Mouse (Mus musculus) bone marrow, adult 2 months (tissue): ENCODE measurements at regions not wholly inside any gene's neighbourhood (a gene's known extent, or its start where the extent isn't known, plus 50 kb on each side); places are given as distances from the start of the nearest gene placed in this dataset.

ENCODE experiments used
- H3K27ac ChIP-seq: fragments of 200-500 bp; 2 replicates; pipeline ENCODE4 v1.5.1; 2012; ENCODE audit warnings: low read depth, mild to moderate bottlenecking, control low read depth, inconsistent platforms, low read length; ENCODE audit not compliant: control insufficient read depth, poor library complexity, insufficient read depth
- H3K4me1 ChIP-seq: fragments of 200-500 bp; 2 replicates; pipeline ENCODE4 v1.6.1; 2011; ENCODE audit warnings: low read length; ENCODE audit not compliant: control insufficient read depth, insufficient read depth
- H3K4me3 ChIP-seq: fragments of 200-500 bp; replicated peaks from 2 replicates; pipeline ENCODE3; 2011; ENCODE audit warnings: mild to moderate bottlenecking, low read depth, low read length, control low read depth; ENCODE audit not compliant: control insufficient read depth
- CTCF ChIP-seq: fragments of 200-500 bp; IDR thresholded peaks from 2 replicates; pipeline ENCODE4 v1.5.1; 2011; ENCODE audit warnings: low read length, control low read depth; ENCODE audit not compliant: control insufficient read depth, insufficient read depth
- POLR2A ChIP-seq: fragments of 200-500 bp; IDR thresholded peaks from 2 replicates; pipeline ENCODE4 v1.6.1; 2011; ENCODE audit warnings: low read depth, mild to moderate bottlenecking, control low read depth, low read length, borderline replicate concordance; ENCODE audit not compliant: control insufficient read depth
- WGBS: fragments of 180-500 bp; shearing (Covaris S2); methylation state at CpG from one replicate; pipeline ENCODE4 v1.1.7; 2018; 5-methylcytosine and 5-hydroxymethylcytosine counted together

DNA sequence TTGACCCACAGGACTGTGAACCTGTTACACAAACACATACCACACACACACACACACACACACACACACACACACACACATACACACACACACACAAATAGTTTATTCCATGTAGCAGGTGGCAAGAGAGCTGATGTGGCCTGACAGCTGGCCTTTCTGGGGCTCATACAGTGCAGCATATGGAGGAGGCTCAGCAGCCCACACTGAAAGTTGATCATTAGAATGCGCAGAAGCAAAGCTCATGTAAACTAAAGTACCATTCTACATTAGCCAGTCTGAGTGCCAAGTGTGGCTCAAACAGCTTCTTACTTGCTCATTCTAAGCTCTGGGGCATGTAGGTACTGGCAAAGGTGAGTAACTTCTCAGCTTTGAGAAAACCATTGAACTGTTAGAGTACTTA lies 170.2 kb upstream of the Tent5a start:
- 89% methylated on average over 1 of the region's 1 CpGs for WGBS
- H3K4me3 ChIP-seq, result no peak overlapping the region
- H3K4me1 ChIP-seq, result no peaks in the 10 kb centered on the region; the same call in 1 of the 2 replicates
- TF ChIP-seq CTCF (no peak), POLR2A (no peak)
- 0 out of 2 replicates have a peak overlapping the region, but pooled peaks have one; percentile 3 for H3K27ac ChIP-seq

DNA sequence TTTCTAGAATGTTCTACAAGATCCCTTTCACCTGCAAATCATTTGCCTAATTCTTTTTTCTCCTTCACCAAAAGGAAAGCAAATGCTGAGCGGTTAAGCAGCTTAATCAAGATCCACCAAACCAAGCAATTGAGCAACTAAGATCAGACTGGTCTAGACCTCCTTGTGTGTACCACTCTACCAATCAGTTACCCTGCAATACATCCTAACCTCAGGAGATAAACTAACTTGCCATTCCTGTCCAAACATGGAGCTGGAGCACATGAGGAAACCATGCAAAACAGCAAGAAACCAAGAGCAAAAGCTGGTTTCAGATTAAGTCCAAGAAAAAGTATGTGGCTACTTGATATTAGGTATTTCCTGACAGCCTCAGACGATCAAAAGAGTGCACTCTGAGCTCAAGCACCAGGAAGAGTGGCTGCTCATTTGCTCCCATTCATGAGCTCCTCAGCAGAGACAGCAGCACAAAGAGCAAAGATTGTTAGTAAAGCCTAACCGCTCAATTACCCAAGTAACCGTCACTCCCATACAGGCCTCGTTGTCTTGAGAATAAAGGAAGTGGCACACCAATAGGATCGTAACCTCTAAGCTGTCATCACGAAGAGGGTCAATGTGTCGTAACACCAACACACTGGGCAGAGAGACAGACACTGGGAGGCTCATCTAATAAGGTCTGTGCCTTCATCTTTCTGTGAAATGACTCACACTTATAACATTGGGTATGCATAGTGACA lies 169.5 kb upstream of the Tent5a start:
- TF ChIP-seq POLR2A, result no peak
- no peak for TF ChIP-seq CTCF
- Histone ChIP-seq H3K4me3 (no peak overlapping the region), H3K27ac (peak overlapping the region; percentile 68), H3K4me1 (no peaks in the 10 kb centered on the region; the same call in 1 of the 2 replicates)
- WGBS, result 22% methylated on average over 8 of the region's 8 CpGs

DNA sequence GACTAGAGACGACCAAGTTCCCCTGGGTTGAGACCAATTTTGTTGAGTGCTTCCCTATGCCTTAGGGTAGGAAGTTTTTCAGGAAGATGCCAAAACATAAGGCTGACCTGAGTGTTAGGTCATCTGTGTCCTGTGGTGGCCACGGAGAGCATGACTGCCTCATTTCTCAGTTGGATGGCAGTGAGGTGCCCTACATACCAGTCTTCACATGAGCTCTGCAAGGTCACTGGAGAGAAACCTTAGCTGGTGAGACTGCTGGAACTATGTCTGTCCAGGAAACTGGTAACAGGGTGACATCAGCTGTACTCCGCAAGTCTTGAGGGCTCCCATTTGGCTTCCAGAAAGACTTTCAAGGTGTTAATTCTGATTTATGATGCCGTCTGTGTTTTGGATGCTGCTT lies 167.9 kb upstream of the Tent5a start:
- WGBS, result 62% methylated on average over 4 of the region's 4 CpGs
- TF ChIP-seq CTCF, result no peak
- TF ChIP-seq POLR2A, result no peak

GRCm38 (mm10) chr9:85493760-85494159 lies 166.6 kb upstream of the Tent5a start:
- H3K4me1 ChIP-seq, result no peaks in the 10 kb centered on the region; the same call in 1 of the 2 replicates
- TF ChIP-seq CTCF, result no peak
- no peak for TF ChIP-seq POLR2A
- no peak overlapping the region for H3K4me3 ChIP-seq
- no peak overlapping the region for H3K27ac ChIP-seq
- WGBS, result 74% methylated on average over 4 of the region's 4 CpGs

More for the DNA sequence above, 167.9 kb upstream of the Tent5a start:
- no peak overlapping the region for H3K4me3 ChIP-seq
- no peak overlapping the region for H3K27ac ChIP-seq
- H3K4me1 ChIP-seq, result no peaks in the 10 kb centered on the region; the same call in 1 of the 2 replicates

DNA sequence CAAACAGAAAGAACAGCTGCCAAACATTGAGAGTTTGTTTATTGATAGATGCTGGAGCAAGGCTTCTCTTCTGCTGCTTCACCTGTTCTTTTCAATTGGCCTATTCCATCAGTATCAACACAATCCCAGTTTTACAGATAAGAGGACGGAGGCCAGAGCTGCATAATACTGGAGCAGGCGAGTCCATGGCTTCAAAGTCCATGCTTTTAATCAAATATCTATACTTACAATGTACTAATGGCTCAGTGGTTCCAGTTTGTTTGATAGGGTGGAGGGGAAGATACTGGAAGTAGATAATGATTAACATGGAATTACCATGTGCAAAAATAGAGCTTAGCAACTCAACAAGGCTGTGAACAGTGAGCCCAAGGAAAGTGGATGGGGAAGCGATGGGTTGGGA lies 163.2 kb upstream of the Tent5a start:
- H3K4me1 ChIP-seq, result no peaks in the 10 kb centered on the region; the same call in 1 of the 2 replicates
- WGBS, result 78% methylated on average over 3 of the region's 3 CpGs

GRCm38 (mm10) chr9:85487915-85488314 lies 160.8 kb upstream of the Tent5a start:
- WGBS, result 54% methylated on average over 2 of the region's 2 CpGs
- no peaks in the 10 kb centered on the region; the same call in 1 of the 2 replicates for H3K4me1 ChIP-seq
- TF ChIP-seq CTCF (no peak), POLR2A (no peak)
- no peak overlapping the region for H3K27ac ChIP-seq
- no peak overlapping the region for H3K4me3 ChIP-seq

More for the DNA sequence above, 163.2 kb upstream of the Tent5a start:
- TF ChIP-seq POLR2A, result no peak
- no peak for TF ChIP-seq CTCF
- Histone ChIP-seq H3K4me3 (no peak overlapping the region), H3K27ac (no peak overlapping the region)

DNA sequence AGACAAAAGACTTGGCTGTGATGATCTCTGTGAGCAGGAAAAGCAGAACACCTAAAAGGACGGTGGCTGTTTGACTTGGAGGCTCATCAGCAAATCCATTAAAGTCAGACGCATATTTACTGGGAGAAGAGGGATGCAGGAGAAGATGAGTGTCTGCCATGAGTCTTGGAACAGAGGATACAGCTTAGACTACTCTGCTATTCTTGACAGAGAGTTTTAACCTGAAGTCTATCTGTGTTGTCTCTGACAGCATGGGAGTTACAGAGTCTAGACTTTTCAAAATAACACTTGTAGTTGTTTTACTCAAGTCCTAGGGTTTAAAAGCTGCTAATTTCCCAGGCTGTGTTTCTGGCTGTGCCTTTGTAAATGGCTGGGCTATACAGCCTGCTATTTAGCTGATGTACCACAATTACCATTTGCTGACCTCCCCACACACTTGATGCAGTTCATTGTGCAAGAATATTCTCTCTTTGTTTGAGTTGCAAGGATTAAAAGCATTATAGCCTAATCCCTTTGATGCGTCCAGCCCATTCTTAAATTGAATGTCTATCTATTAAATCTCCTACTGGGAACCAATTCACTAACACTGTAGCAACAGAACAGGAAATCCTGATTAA lies 160.0 kb upstream of the Tent5a start:
- TF ChIP-seq CTCF (no peak), POLR2A (no peak)
- H3K4me3 ChIP-seq, result no peak overlapping the region
- WGBS, result 70% methylated on average over 3 of the region's 3 CpGs
- no peak overlapping the region for H3K27ac ChIP-seq
- H3K4me1 ChIP-seq, result no peaks in the 10 kb centered on the region; the same call in 1 of the 2 replicates

GRCm38 (mm10) chr9:85485749-85486148 lies 158.6 kb upstream of the Tent5a start:
- WGBS, result 76% methylated on average over 1 of the region's 1 CpGs
- no peak for TF ChIP-seq CTCF
- no peak for TF ChIP-seq POLR2A
- H3K4me1 ChIP-seq, result no peaks in the 10 kb centered on the region; the same call in 1 of the 2 replicates
- H3K27ac ChIP-seq, result no peak overlapping the region
- H3K4me3 ChIP-seq, result no peak overlapping the region
